Mouse (Mus musculus) lung, embryonic 14.5 days (tissue): ENCODE data around the gene Phactr3. TPM values are rescaled to one million over a fixed set of nuclear protein-coding genes. Genes with fewer than 3 reads are reported as not detected.

ENCODE experiments used
- ATAC-seq: fragments of 200-750 bp; cut with Nextera tagmentation; 2 replicates; pipeline ENCODE4 v1.8.0; 2017; ENCODE audit warnings: mild to moderate bottlenecking, moderate TSS enrichment, moderate library complexity; ENCODE audit not compliant: insufficient read depth
- DNase-seq: peaks from one replicate; pipeline ENCODE4 v3.0.0-alpha.2; 2015
- H3K27ac ChIP-seq: fragments of 300-500 bp; sonication (generic); 2 replicates; pipeline ENCODE4 v1.5.1; 2014; ENCODE audit warnings: low read depth, mild to moderate bottlenecking, moderate library complexity
- H3K27me3 ChIP-seq: fragments of 300-500 bp; sonication (generic); 2 replicates; pipeline ENCODE4 v1.6.1; 2014; ENCODE audit warnings: low read length, control low read depth; ENCODE audit not compliant: insufficient read depth
- H3K36me3 ChIP-seq: fragments of 300-500 bp; sonication (generic); 2 replicates; pipeline ENCODE4 v1.6.1; 2014; ENCODE audit warnings: control low read depth; ENCODE audit not compliant: insufficient read depth
- H3K4me1 ChIP-seq: fragments of 300-500 bp; sonication (generic); 2 replicates; pipeline ENCODE4 v1.6.1; 2014; ENCODE audit warnings: antibody characterized with exemption, control low read depth; ENCODE audit not compliant: insufficient read depth
- H3K4me2 ChIP-seq: fragments of 300-500 bp; sonication (generic); 2 replicates; pipeline ENCODE4 v1.6.1; 2014; ENCODE audit warnings: mild to moderate bottlenecking
- H3K4me3 ChIP-seq: fragments of 300-500 bp; sonication (generic); 2 replicates; pipeline ENCODE4 v1.5.1; 2014; ENCODE audit warnings: low read depth, low read length
- H3K9ac ChIP-seq: fragments of 300-500 bp; sonication (generic); 2 replicates; pipeline ENCODE4 v1.6.1; 2014
- H3K9me3 ChIP-seq: fragments of 300-500 bp; sonication (generic); 2 replicates; pipeline ENCODE4 v1.6.1; 2016; ENCODE audit warnings: low read depth, low read length, control low read depth
- CTCF ChIP-seq: IDR thresholded peaks from 2 replicates; pipeline ENCODE4 v1.5.1; 2016; ENCODE audit warnings: antibody characterized with exemption, low read depth
- WGBS: fragments of 180-500 bp; shearing (Covaris S2); extraction: QIAGEN DNeasy Blood & Tissue Kit; methylation state at CpG from one replicate; pipeline ENCODE4 v1.1.7; 2014; 5-methylcytosine and 5-hydroxymethylcytosine counted together
- polyA plus RNA-seq: library from polyadenylated mRNA; unstranded; fragments of >200 nt; fragmentation: Nextera tagmentation; extraction: Ambion mirVana; gene quantifications from 2 replicates; pipeline ENCODE4 v1.2.1, GENCODE M21; 2014

Gene Phactr3
- polyA plus RNA-seq, 1 experiment from 2014 or later = 0.33 TPM

DNA sequence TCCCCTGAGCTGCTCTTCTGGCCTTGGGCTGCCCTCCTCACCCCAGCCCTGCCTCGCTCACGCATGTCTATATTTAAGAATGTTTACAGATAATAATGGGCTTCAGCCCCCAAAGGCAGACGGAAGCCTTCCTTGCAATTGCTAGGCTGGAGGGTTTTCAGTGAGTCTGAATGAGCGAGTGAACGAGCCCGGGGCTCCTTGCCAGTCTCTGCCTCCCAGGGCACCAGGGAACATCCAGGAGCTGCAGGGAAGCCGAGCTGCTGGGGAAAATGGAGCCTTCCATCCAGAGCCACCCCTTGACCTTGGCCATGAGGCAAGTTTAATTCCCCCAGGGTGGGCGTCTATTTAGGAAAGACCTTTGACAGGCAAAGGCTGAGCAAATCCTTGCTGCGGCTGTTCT is 74.1 kb downstream of the Phactr3 start:
- Histone ChIP-seq H3K4me1 (no peaks in the 10 kb centered on the region), H3K36me3 (no peaks in the 10 kb centered on the region), H3K27ac (no peak overlapping the region), H3K9me3 (no peaks in the 10 kb centered on the region), H3K27me3 (no peaks in the 10 kb centered on the region), H3K4me3 (no peak overlapping the region), H3K9ac (no peak overlapping the region), H3K4me2 (no peak overlapping the region)
- TF ChIP-seq CTCF = no peak
- DNase-seq (no peak), ATAC-seq (no peak)
- WGBS = 41% methylated on average over 9 of the region's 9 CpGs

DNA sequence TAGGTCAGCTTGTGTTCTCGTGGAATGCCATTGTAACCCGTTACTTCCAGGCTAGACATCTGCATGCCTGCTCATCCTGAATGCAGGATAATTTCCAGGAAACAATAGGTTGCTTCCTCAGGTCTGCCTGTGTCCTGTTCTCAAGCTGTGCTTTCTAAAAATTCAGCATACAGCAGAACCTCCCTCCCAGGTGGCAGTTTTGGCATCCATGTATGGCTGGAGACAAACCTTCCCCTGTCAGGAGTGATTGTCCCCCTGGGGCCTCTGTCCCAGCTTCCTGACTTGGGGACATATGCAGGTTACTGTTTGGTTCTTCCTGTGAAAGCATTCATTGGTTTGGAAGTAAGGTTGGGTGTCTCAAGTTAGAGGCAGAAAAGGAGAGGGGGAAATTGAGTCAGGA is 74.7 kb downstream of the Phactr3 start:
- Histone ChIP-seq H3K27ac (no peak overlapping the region), H3K4me1 (no peaks in the 10 kb centered on the region), H3K27me3 (no peaks in the 10 kb centered on the region), H3K4me3 (no peak overlapping the region), H3K9me3 (no peaks in the 10 kb centered on the region), H3K4me2 (no peak overlapping the region), H3K36me3 (no peaks in the 10 kb centered on the region), H3K9ac (no peak overlapping the region)
- no peak for ATAC-seq
- no peak for DNase-seq
- TF ChIP-seq CTCF = no peak
- 64% methylated on average over 2 of the region's 2 CpGs for WGBS

DNA sequence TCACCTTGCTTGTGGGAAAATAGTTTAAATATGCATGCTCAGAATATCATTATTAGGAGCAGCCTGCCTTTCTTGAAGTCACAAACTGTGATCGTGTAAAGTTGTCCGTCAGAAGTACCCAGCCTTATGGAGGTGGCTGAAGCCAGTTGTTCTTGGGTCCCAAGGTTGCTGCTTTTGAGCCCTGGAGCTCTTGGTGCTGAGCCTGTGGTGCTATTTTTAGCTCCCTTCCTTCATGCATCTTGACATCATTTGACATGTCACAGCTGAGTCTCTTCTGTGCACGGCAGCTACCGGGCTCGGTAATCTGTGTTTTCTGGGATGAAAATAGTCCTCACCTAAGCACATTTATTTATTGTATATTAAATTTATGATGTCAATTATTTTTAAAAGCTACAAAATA is 76.1 kb downstream of the Phactr3 start:
- H3K4me1 ChIP-seq = no peaks in the 10 kb centered on the region
- 36% methylated on average over 5 of the region's 5 CpGs for WGBS
- no peak for ATAC-seq
- TF ChIP-seq CTCF = no peak
- H3K36me3 ChIP-seq = no peaks in the 10 kb centered on the region
- DNase-seq = no peak
- H3K9me3 ChIP-seq = no peaks in the 10 kb centered on the region
- H3K9ac ChIP-seq = no peak overlapping the region
- H3K4me2 ChIP-seq = no peak overlapping the region
- no peaks in the 10 kb centered on the region for H3K27me3 ChIP-seq
- H3K4me3 ChIP-seq = no peak overlapping the region
- no peak overlapping the region for H3K27ac ChIP-seq

DNA sequence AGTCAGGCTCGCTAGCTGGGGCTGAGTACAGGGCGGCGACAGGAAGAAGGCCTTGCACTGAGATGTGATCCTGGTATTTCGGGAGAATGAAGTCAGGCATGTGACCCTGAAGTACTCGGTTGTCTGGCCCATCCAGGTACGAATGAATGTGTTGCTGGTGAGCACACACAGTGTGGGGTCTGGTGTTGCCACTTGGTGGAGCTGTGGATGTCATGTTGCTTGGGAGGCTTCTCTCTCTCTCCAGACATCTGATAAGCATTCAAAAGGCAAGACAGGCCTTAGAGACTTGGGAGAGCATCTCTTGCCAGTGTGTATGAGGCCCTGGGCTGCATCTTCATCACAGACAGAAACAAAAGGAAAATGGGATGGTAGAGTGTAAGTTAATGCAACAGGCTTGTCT is 77.3 kb downstream of the Phactr3 start:
- TF ChIP-seq CTCF = no peak
- H3K36me3 ChIP-seq = no peaks in the 10 kb centered on the region
- H3K27ac ChIP-seq = no peak overlapping the region
- H3K4me2 ChIP-seq = no peak overlapping the region
- ATAC-seq (0 out of 2 replicates have a peak, but pooled peaks have one; percentile 14), DNase-seq (no peak)
- H3K4me1 ChIP-seq = no peaks in the 10 kb centered on the region
- no peaks in the 10 kb centered on the region for H3K9me3 ChIP-seq
- no peak overlapping the region for H3K9ac ChIP-seq
- no peak overlapping the region for H3K4me3 ChIP-seq
- H3K27me3 ChIP-seq = no peaks in the 10 kb centered on the region
- 82% methylated on average over 6 of the region's 6 CpGs for WGBS

DNA sequence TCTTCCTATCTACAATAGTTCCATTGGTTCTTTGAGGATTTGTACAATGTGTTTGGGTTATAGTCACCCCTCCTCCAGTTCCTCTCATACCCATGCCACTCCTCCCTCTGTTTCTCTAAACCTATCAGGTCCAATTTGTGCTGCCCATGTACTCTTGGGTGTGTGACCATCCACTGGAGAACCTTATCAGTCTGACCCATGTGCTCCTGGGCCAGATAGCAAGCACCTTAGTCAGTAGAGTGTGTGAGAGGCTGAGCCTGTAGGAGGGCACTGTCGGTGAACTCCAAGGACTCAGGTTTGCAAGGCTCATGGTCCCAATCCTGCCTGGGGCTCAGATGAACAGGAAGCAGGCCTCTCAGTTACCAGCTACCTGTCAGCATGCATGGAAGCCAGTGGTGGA is 78.8 kb downstream of the Phactr3 start:
- no peaks in the 10 kb centered on the region for H3K4me1 ChIP-seq
- ATAC-seq (no peak), DNase-seq (no peak)
- no peak for TF ChIP-seq CTCF
- H3K9me3 ChIP-seq = no peaks in the 10 kb centered on the region
- no peak overlapping the region for H3K4me2 ChIP-seq
- no peak overlapping the region for H3K4me3 ChIP-seq
- H3K27me3 ChIP-seq = no peaks in the 10 kb centered on the region
- H3K36me3 ChIP-seq = no peaks in the 10 kb centered on the region
- no peak overlapping the region for H3K27ac ChIP-seq
- no peak overlapping the region for H3K9ac ChIP-seq
- WGBS = 70% methylated on average over 1 of the region's 1 CpGs

DNA sequence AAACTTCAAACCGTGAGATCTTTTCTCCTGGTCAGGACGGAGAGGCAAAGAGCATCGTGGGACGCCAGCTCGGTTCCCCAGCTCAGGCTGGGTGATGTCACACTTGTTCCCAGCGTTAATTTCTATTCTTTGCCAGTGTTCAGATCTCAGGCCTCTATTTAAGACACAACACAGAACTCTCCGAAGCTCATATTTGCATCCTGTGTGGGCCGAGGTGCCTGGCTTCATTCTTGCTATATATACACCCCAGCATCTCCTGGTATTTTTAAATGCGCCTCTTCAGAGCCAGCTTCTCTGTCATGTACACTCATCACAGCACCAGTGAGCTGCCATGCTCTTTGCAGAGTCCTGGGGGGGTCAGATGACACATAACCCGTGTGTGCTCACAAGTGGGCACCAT is 85.7 kb downstream of the Phactr3 start:
- no peak for TF ChIP-seq CTCF
- H3K9ac ChIP-seq = no peak overlapping the region
- no peaks in the 10 kb centered on the region for H3K36me3 ChIP-seq
- no peak overlapping the region for H3K4me2 ChIP-seq
- DNase-seq = no peak
- H3K27ac ChIP-seq = no peak overlapping the region
- no peak overlapping the region for H3K4me3 ChIP-seq
- no peaks in the 10 kb centered on the region for H3K4me1 ChIP-seq
- H3K27me3 ChIP-seq = no peaks in the 10 kb centered on the region
- ATAC-seq = no peak
- no peaks in the 10 kb centered on the region for H3K9me3 ChIP-seq
- 77% methylated on average over 10 of the region's 10 CpGs for whole genome bisulfite sequencing

DNA sequence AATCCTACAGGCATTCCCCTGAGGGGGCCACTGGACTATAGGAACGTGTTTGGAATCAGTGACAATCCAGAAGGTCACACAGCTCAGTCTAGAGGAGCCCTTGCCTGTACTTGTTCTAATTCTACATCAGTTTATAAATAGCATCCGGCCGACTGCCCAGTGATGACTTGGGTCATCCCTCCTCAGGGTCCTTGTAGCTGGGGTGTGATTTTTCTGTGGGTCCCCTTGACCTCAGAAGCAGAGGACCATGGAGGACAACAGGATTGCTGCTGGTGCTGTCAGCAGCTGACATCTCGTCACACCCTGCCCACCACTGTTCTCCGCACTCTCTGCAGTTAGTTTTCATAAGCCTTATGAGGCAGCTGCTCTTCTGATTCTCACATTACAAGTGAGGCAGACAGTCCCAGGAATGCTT is 89.4 kb downstream of the Phactr3 start:
- no peaks in the 10 kb centered on the region for H3K4me1 ChIP-seq
- H3K9me3 ChIP-seq = no peaks in the 10 kb centered on the region
- WGBS = 50% methylated on average over 5 of the region's 5 CpGs
- H3K4me3 ChIP-seq = no peak overlapping the region
- H3K36me3 ChIP-seq = no peaks in the 10 kb centered on the region
- TF ChIP-seq CTCF = no peak
- H3K27me3 ChIP-seq = no peaks in the 10 kb centered on the region
- H3K27ac ChIP-seq = no peak overlapping the region
- H3K4me2 ChIP-seq = no peak overlapping the region
- ATAC-seq = no peak
- DNase-seq = no peak
- H3K9ac ChIP-seq = no peak overlapping the region

DNA sequence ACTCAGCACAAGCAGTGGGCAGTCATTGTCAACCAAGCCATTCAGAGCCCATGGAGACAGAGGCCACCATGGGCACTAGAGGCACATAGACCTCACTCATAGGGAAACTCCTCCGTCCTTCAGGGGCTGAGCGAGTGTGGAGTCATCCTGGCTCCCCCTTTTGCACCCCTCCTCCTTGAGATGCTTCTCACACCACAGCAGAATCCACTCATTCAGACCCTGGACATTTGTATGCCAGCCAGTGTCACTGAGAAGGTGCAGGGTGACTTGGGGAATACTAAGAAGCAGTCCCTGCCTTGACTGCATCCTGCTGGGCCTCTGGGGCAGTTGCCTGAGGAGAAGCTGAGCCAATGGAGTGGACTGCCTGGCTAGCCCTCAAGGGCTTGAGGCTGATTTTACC is 95.1 kb downstream of the Phactr3 start:
- WGBS = 69% methylated on average over 2 of the region's 2 CpGs
- no peaks in the 10 kb centered on the region for H3K36me3 ChIP-seq
- ATAC-seq = no peak

More for the DNA sequence above, 95.1 kb downstream of the Phactr3 start:
- no peak for TF ChIP-seq CTCF
- Histone ChIP-seq H3K4me2 (no peak overlapping the region), H3K27ac (no peak overlapping the region), H3K4me3 (no peak overlapping the region), H3K9me3 (no peaks in the 10 kb centered on the region), H3K9ac (no peak overlapping the region), H3K4me1 (no peaks in the 10 kb centered on the region), H3K27me3 (no peaks in the 10 kb centered on the region)
- no peak for DNase-seq
